Mouse (Mus musculus): ENCODE results near the gene Tldc2.

The Tldc2 gene

DNA sequence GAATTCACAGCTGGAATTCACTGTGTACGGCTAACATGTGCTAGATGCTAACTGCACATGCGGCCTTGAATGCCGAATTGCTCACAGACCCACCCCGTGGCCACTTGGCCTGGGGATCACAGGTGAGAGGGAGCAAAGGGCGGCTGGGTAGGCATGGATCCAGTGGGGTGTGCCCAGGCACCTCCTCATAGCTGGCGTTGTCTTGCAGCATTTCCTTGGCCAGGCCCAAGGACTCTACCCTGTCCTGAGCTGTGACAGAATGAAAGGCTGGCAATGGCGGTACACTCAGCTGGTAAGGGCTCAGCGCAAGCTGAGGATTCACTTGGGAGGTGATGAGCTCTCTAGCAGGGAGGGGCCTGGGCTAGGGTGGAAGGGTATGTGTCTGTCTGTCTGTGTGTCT, at the start of gene Tldc2:
Gene Tldc2 (plus strand): TSS at position 260 of the 400 bp plus-strand sequence.
- peak; percentile 8 for DNase-seq

GRCm38 (mm10) chr2:157037303-157037702, 49.6 kb upstream of the Tldc2 start:
- DNase-seq: no peak

- peak; percentile 79 to 83 for DNase-seq
Observed at GRCm38 (mm10) chr2:157039900-157040648, 46.8 kb upstream of the Tldc2 start.

DNA sequence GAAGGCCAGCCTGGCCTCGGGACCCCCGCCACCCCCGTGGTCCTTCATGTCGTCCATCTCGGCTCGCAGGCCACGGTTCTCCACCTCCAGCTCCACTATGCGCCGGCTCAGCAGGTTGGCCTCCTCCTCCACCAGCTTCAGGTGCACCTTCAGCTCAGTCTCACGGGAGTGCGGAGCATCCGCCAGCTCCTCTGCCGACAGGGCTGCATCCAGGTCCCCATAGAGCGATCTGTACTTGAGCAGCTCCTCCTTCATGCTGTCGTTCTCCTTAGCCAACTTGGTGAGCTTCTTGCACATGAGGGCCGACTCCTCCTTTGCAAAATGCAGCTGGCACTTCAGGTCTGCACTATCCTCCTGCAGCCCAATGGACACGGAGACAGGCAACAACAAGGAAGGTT, 46.2 kb upstream of the Tldc2 start:
- DNase-seq: no peak

DNA sequence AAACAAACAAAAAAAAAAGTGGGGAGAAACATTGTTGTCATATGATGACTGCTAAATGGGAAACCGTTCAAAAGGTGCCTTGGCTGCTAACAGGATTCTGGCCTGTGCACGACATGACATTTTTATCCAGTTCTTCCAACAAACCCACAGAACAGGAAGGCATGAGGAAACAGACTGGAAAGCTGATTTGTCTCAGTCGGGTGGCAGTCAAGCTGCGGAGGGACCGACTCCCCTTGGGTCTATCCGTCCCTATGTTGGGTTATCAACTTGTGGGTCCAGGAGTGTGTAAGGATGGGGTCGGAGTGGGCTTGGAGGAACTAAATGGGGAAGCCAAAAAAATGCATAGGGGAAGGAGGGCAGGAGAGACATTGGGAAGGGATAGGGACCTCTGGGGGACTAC, 45.4 kb upstream of the Tldc2 start:
- DNase-seq: no peak

- DNase-seq: no peak
Observed at GRCm38 (mm10) chr2:157043556-157043955, 43.3 kb upstream of the Tldc2 start.

DNA sequence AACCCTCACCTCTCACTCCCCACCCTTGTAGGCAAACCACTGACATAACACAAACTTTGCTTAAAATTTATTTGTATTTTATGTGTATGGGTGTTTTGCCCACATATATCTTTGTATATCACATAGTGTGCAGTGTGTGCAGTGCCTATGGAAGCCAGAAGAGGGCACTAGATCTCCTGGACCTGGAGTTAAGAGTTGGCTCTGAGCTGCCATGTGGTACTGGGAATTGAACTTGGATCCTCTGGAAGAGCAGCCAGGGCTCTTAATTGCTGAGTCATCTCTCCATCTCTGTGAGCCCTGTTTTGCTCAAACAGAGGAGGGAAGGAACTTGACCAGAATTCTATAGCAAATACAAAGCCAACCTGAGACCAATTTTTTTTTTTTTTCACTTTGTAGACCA, 42.9 kb upstream of the Tldc2 start:
- peak in 1 of 2 experiments; percentile 47 for DNase-seq

DNA sequence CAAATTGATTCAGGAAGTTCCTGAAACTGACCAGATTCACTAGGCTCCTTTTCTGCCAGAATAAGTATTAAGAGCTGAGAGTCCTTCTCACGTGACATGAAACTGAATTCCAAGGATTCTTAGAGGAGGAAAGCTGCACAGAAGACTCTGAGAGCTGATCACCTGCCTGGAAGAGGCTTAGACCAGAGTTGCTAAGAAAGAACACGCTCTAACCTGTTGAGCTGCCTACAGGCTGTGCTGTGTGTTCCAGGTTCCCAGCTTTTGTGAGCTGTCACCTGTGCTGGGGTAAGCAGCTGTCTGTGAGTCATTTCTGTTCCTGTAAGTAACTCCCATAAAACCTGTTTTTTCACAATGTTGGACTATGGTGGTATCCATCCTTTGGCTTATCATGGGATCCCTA, 40.9 kb upstream of the Tldc2 start:
- DNase-seq: no peak

DNA sequence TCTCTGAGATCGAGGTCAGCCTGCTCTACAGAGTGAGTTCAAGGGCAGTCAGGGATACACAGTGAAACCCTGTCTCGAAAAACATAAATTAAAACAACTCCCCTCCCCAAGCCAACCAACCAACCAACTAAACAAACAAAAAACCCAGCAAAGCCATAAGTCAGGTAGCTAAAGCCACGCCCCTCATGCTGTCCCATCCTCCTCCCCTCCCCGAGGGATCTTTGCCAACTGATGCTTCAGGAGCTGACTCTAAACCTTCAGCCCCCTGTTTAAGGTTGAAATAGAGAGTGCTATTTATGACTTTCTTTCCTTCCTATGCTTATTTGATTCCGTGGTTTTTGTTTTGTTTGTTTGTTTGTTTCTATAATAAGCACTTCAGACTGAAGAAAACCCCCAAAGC, 39.9 kb upstream of the Tldc2 start:
- DNase-seq: peak; percentile 57 to 68

DNA sequence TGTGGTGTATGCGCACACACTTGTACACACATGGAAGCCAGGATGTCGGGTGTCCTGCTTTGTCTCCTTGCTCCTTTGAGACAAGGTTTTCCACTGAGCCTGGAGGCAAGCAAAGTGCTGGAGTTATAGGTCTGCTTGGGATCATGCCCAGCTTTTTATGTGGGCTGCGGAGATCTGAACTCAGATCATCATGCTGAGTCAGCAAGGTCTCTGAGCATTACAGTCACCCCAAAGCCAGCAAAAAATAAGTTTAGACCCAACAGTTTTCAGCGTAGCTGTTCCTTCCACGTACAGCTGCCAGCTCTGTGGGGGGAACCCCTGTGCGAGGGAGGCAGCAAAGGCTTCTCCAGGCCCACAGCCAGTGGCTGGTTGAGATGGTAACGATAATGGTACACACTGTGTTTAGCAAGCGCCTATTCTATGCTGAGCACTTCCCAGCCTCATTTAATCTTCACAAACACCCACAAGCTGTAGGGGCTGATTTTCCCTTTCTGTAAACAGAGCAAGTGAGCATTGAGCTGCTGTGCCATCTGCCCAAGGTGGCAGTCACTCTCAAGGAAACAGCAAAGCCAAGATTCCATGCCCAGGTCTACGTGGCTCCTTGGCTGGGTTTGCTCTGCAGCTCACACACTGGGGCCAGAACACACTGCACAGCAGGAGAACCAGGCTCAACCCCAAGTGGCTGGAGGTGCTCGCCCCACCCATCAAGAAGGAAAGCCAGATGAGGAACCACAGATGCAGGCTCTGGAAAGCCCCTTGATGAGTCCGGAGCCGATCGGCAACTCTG, 38.3 kb upstream of the Tldc2 start:
- peak; percentile 80 for DNase-seq

DNA sequence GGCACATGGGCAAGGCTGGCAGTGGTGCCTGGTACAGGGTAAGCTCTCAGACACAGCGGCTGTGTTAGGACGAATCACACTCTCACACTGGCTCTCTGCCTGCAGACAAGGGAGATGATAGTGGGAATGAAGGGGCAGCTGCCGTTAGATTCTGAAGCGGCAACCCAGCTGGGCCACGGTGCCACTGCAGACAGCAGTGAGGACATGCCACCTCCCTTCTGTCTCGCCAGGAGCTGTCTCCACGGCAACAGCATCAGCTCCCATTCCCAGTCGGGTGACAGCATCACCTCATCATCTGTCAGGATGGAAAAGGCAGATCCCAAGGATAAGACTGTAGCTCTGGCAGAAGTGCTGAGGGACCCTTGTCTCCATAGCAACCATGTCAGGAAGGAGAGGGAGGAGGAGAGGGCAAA, 37.0 kb upstream of the Tldc2 start:
- peak; percentile 84 to 87 for DNase-seq

DNA sequence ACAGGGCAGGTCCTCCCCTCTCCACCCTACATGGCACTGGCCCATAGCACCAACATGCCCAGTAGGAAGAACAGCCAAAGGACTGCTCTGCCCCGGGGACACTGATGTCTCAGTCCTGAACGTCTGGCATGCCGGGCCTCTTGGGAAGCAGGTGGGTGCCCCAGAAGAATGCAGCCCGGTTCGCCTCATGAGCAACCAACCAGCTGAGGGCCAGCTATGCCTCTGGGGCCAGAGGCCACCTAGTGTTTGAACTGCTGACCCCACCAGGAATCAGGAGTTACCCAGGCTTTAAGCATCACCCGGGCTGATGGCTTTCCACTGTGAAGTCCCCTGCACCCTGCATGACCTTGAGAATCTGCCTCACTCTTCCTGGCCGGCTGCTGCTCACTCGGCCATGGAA, 34.4 kb upstream of the Tldc2 start:
- no peak for DNase-seq

DNA sequence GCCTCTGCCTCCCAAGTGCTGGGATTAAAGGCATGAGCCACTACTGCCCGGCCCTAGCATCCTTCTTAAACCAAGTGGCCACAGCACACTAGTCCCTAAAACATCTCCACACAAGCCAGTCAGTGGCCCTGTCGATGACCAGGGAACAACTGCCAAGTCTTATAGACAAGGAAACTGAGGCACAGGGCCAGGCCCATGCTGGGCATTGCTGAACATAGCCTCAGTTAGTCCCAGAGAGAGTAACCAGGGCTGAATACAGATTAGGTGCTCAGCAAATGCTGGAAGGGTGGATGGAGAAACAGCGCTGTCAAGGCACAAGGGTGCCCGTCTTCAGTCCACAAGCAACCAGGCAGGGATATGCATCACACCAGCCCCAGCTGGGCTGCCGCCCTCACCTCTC, 33.7 kb upstream of the Tldc2 start:
- DNase-seq: peak; percentile 49 to 58

DNA sequence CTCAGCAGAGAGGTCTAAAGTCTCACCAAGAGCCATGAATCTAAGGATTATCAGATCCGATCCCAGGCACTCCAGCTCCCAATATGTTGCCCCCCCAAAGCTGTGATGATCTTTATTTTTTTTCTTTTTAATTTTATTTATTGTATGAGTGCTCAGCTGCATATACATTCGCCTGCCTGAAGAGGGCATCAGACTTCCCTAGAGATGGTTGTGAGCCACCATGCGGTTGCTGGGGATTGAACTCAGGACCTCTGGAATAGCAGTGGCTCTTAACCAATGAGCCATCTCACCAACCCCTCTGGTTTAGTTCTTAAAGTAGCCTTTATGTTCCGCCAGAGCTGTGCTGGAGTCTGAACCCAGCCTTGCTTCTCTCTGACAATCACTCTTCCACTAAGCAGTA, 33.1 kb upstream of the Tldc2 start:
- DNase-seq: no peak

DNA sequence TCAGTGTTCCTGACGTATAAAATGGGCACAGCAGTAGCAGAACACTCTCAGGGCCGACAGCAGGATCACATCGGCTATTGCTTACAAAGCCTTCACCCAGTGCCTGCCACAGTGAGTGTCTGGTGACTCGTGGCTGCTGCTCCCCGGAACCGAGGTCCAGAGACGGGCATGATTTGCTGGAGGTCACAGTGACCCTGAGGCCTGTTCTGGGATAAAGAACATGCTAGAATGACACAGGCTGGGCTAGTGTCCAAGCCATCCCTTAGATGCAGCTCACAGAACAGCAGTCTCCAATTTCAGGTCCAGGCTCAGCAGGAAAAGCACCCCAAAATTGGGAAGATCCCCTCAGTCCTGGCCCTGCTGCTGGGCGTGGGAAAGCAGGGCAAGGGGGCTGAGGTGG, 32.6 kb upstream of the Tldc2 start:
- peak; percentile 58 to 60 for DNase-seq

DNA sequence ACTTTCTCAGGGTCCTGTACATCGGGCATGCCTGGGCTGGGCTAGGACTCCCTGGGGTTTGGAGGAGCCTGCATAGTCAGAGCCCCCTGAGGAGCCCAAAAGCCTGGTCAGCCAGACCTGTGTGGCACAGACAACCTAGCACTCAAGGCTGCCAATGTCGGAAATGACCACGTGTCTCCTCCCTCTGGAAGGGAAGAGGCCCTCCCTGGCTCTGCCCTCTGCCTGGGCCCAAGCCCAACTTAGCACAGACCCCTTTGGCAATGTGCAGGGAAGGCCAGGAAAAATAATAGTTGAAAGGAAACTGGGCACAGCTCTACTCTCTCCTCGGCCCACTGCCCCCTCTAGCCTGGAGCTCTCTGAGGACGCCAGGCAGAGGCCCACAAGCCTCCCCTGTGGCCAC, 32.0 kb upstream of the Tldc2 start:
- peak; percentile 86 to 92 for DNase-seq

GRCm38 (mm10) chr2:157055721-157056120, 31.1 kb upstream of the Tldc2 start:
- DNase-seq: no peak

- DNase-seq: no peak
Observed at GRCm38 (mm10) chr2:157057186-157057585, 29.7 kb upstream of the Tldc2 start.

DNA sequence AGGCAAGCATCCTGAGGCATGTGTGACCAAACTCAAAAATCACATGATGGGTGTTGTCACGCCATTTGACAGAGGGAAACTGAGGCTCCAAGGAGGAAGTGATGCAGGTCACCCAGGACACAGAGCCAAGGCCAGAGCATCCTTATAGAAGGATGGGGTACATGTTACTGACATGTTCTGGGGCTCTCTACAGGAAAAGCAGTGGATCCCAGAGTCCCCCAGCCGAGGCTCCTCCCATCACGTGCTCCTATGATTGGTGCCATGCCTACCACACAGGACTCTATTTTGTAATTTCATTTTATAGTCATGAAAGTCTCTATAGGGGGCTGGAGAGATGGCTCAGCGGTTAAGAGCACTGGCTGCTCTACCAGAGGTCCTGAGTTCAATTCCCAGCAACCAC, 29.1 kb upstream of the Tldc2 start:
- DNase-seq: no peak

DNA sequence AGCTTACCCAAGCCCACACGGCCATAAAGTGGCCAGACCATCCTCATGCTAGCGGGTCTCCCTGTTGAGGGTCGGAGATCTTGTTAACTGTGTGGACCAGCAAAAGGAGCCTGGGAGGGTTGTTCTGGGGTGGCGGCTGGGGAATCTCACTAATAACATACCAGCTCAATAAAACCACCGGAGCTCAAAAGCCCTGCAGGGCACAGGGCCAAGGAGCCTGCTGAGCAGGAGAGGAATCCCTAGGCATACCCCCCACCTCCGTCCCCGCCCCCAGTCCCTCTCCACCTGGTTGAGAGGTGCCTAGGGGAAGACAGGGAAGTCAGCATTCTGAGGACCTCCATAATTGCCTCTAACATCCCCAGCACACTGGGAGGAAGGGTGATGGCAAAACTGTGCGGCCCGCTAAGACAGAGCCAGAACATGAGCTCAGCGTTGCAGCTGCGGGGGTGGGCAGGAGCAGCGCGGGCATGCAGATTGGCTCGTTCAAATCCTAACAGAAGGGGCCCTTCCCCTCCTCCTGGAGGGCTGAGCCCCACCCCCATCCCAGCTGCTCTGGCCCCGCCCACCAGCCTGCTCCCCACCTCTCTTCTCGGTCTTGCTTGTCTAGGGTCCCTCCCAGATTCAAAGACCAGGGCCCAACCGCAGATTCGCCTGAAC, 28.4 kb upstream of the Tldc2 start:
- DNase-seq: peak; percentile 94 to 96

DNA sequence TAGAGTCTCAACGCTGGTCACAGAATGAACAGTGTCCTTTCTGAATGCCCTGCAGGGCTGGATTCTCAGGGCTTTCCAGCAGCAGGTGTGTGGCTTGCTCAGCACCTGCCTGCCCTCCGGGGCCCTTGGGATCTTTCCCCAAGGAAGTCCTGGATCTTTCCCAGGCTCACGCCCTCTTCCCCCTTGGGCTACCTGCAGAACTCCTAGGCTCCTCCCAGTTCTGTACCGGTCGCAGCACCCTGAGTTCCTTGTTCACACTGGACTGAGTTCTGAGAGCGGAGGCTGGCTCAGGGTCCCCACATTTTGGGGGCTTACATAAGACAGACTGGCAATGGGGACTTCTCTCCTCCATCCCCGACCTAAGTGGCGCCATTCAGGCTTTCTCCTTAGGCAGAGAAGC, 27.7 kb upstream of the Tldc2 start:
- DNase-seq: peak in 1 of 2 experiments; percentile 56

GRCm38 (mm10) chr2:157060037-157060436, 26.8 kb upstream of the Tldc2 start:
- DNase-seq: peak in 1 of 2 experiments; percentile 49

DNA sequence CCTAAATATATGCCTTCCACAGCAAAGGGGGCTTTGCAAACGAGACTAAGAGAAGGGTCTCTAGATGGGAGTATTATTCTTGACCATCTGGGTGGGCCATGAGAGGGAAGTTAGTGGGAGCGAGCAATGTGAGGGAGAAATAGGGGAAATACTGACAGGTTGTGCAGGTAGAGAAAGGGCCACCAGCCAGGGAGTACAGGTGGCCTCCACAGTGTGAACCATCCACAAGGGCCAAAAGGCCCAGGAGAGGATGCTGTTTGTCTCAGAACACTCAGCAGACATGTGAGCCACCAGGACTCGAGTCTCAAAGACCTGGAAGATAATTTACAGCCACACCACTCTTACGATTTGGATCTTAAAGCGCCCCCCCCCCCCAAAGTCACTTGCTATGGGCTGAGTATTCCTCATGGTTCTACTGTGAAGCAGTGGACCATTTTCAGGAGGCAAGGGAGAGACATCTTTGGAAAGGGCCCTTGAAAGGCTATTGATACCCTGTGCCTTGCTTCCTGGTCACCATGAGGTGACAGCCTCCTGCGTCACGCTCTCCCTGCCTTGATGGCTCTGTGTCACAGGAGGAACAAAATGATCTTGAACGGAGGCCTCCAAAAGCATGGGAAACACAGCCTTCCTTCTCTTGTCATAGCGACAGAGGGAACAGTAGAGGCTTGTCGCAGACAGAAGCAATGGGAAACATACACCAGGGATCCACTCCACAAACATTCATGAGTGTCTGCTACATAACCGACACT, 26.1 kb upstream of the Tldc2 start:
- DNase-seq: peak in 1 of 2 experiments; percentile 72
